Mouse (Mus musculus) CH12.LX (cell line): ENCODE results near the gene Bmyc. TPM values are rescaled to one million over a fixed set of nuclear protein-coding genes. Genes with fewer than 3 reads are reported as not detected.
A peak's percentile ranks its signal among the peaks of the same experiment; 100 is the strongest.

ENCODE experiments used
- DNase-seq: peaks from one replicate; pipeline ENCODE4 v3.0.0-alpha.2; 2013; ENCODE audit errors: extremely low read depth
- H3K27ac ChIP-seq: 2 replicates; pipeline ENCODE4 v1.5.1; 2012; ENCODE audit warnings: low read depth, mild to moderate bottlenecking, control low read depth, moderate library complexity; ENCODE audit not compliant: insufficient read depth
- H3K27me3 ChIP-seq: replicated peaks from 2 replicates; pipeline ENCODE3; 2012; ENCODE audit warnings: inconsistent platforms
- H3K36me3 ChIP-seq, 2 experiments: replicated peaks in 1 of 2; 2 replicates each; pipeline versions ENCODE3 to v1.6.1; 2012; ENCODE audit warnings: inconsistent platforms in 1 of 2, low read length in 1 of 2, mild to moderate bottlenecking in 1 of 2, mixed read lengths in 1 of 2, moderate library complexity in 1 of 2; ENCODE audit not compliant: control insufficient read depth in 1 of 2, insufficient read depth in 1 of 2
- H3K4me1 ChIP-seq, 2 experiments: 2 replicates each; pipeline ENCODE4 v1.6.1; 2012; ENCODE audit warnings: inconsistent platforms in 1 of 2, moderate library complexity in 1 of 2; ENCODE audit not compliant: insufficient read depth in 2 of 2, control insufficient read depth in 1 of 2
- H3K4me2 ChIP-seq: 2 replicates; pipeline ENCODE4 v1.6.1; 2012; ENCODE audit warnings: low read depth, mild to moderate bottlenecking, control low read depth; ENCODE audit not compliant: poor library complexity, insufficient read depth, severe bottlenecking
- H3K4me3 ChIP-seq, 3 experiments: fragments of 150-350 bp in 1 of 3; sonication (generic) in 1 of 3; replicated peaks in 1 of 3; 2 replicates each; pipeline versions ENCODE3 to v1.5.1; 2011 to 2012; ENCODE audit warnings: low read depth in 2 of 3, low read length in 2 of 3, mild to moderate bottlenecking in 2 of 3, moderate library complexity in 2 of 3, control low read depth in 1 of 3, improper control_type of control experiment in 1 of 3, inconsistent platforms in 1 of 3, mixed read lengths in 1 of 3; ENCODE audit not compliant: poor library complexity in 1 of 3
- H3K79me2 ChIP-seq: replicated peaks from 2 replicates; pipeline ENCODE4 v1.6.1; 2012; ENCODE audit warnings: mild to moderate bottlenecking, moderate library complexity; ENCODE audit not compliant: control insufficient read depth, poor library complexity, insufficient read depth, severe bottlenecking; ENCODE audit errors: extremely low read depth
- H3K9ac ChIP-seq: 2 replicates; pipeline ENCODE4 v1.6.1; 2012; ENCODE audit warnings: low read depth, mild to moderate bottlenecking, control low read depth, moderate library complexity; ENCODE audit not compliant: insufficient read depth
- H3K9me3 ChIP-seq: replicated peaks from 2 replicates; pipeline ENCODE3; 2012; ENCODE audit warnings: low read length, inconsistent platforms, mixed read lengths
- CHD1 ChIP-seq: IDR thresholded peaks from 2 replicates; pipeline ENCODE4 v1.6.1; 2012; ENCODE audit warnings: low read depth, low read length, improper control_type of control experiment, inconsistent platforms
- CTCF ChIP-seq, 2 experiments: IDR thresholded peaks in 1 of 2; conservative IDR thresholded peaks in 1 of 2; 2 replicates each; pipeline ENCODE4 v1.5.1; 2011 to 2012; ENCODE audit warnings: low read depth in 2 of 2, low read length in 2 of 2, improper control_type of control experiment in 1 of 2, inconsistent platforms in 1 of 2, mild to moderate bottlenecking in 1 of 2, moderate library complexity in 1 of 2
- ELF1 ChIP-seq: IDR thresholded peaks from 2 replicates; pipeline ENCODE4 v1.6.1; 2014; ENCODE audit warnings: low read depth, mild to moderate bottlenecking, inconsistent platforms, low read length, improper control_type of control experiment
- EP300 ChIP-seq: IDR thresholded peaks from 2 replicates; pipeline ENCODE4 v1.6.1; 2011; ENCODE audit warnings: low read length, improper control_type of control experiment
- ETS1 ChIP-seq: conservative IDR thresholded peaks from 2 replicates; pipeline ENCODE4 v1.6.1; 2012; ENCODE audit warnings: low read depth, mild to moderate bottlenecking, inconsistent platforms, low read length, improper control_type of control experiment, moderate library complexity
- GABPA ChIP-seq: IDR thresholded peaks from 2 replicates; pipeline ENCODE4 v1.6.1; 2012; ENCODE audit warnings: low read depth, low read length, improper control_type of control experiment, inconsistent platforms; ENCODE audit not compliant: insufficient replicate concordance
- HCFC1 ChIP-seq: IDR thresholded peaks from 2 replicates; pipeline ENCODE4 v1.6.1; 2012; ENCODE audit warnings: low read depth, mild to moderate bottlenecking, inconsistent platforms, low read length, improper control_type of control experiment
- IRF4 ChIP-seq: IDR thresholded peaks from 2 replicates; pipeline ENCODE4 v1.6.1; 2014; ENCODE audit warnings: low read depth, mild to moderate bottlenecking, inconsistent platforms, low read length, improper control_type of control experiment
- JUN ChIP-seq: IDR thresholded peaks from 2 replicates; pipeline ENCODE4 v1.6.1; 2011; ENCODE audit warnings: low read depth, mild to moderate bottlenecking, low read length, improper control_type of control experiment, moderate library complexity; ENCODE audit not compliant: insufficient read depth
- JUND ChIP-seq: conservative IDR thresholded peaks from 2 replicates; pipeline ENCODE4 v1.6.1; 2011; ENCODE audit warnings: low read depth, low read length, improper control_type of control experiment
- KAT2A ChIP-seq: IDR thresholded peaks from 2 replicates; pipeline ENCODE4 v1.6.1; 2012; ENCODE audit warnings: low read length, improper control_type of control experiment, inconsistent platforms; ENCODE audit not compliant: insufficient replicate concordance
- MAX ChIP-seq: IDR thresholded peaks from 2 replicates; pipeline ENCODE4 v1.6.1; 2011; ENCODE audit warnings: low read length, improper control_type of control experiment
- MAZ ChIP-seq: IDR thresholded peaks from 2 replicates; pipeline ENCODE4 v1.6.1; 2012; ENCODE audit warnings: low read depth, mild to moderate bottlenecking, inconsistent platforms, low read length, improper control_type of control experiment, moderate library complexity
- MEF2A ChIP-seq: IDR thresholded peaks from 2 replicates; pipeline ENCODE4 v1.6.1; 2014; ENCODE audit warnings: low read depth, mild to moderate bottlenecking, inconsistent platforms, low read length, improper control_type of control experiment, borderline replicate concordance
- NELFE ChIP-seq: IDR thresholded peaks from 2 replicates; pipeline ENCODE4 v1.6.1; 2011; ENCODE audit warnings: low read depth, low read length, improper control_type of control experiment
- PAX5 ChIP-seq: IDR thresholded peaks from 2 replicates; pipeline ENCODE4 v1.6.1; 2012; ENCODE audit warnings: low read length, inconsistent platforms, mixed read lengths
- RAD21 ChIP-seq: IDR thresholded peaks from 2 replicates; pipeline ENCODE4 v1.6.1; 2011; ENCODE audit warnings: low read depth, mild to moderate bottlenecking, low read length, improper control_type of control experiment, moderate library complexity
- RCOR1 ChIP-seq: conservative IDR thresholded peaks from 2 replicates; pipeline ENCODE4 v1.6.1; 2012; ENCODE audit warnings: low read depth, mild to moderate bottlenecking, inconsistent platforms, low read length, improper control_type of control experiment
- SIN3A ChIP-seq: IDR thresholded peaks from 2 replicates; pipeline ENCODE4 v1.6.1; 2012; ENCODE audit warnings: low read length, improper control_type of control experiment, inconsistent platforms
- SMC3 ChIP-seq: IDR thresholded peaks from 2 replicates; pipeline ENCODE4 v1.6.1; 2011; ENCODE audit warnings: low read depth, low read length, improper control_type of control experiment
- TCF12 ChIP-seq: IDR thresholded peaks from 2 replicates; pipeline ENCODE4 v1.6.1; 2014; ENCODE audit warnings: low read depth, mild to moderate bottlenecking, inconsistent platforms, low read length, improper control_type of control experiment
- USF1 ChIP-seq: IDR thresholded peaks from 2 replicates; pipeline ENCODE4 v1.6.1; 2014; ENCODE audit warnings: low read depth, mild to moderate bottlenecking, inconsistent platforms, low read length, improper control_type of control experiment
- USF2 ChIP-seq: conservative IDR thresholded peaks from 2 replicates; pipeline ENCODE4 v1.6.1; 2011; ENCODE audit warnings: low read depth, low read length, improper control_type of control experiment
- ZKSCAN1 ChIP-seq: IDR thresholded peaks from 2 replicates; pipeline ENCODE4 v1.6.1; 2012; ENCODE audit warnings: low read depth, inconsistent platforms, low read length, improper control_type of control experiment, borderline replicate concordance
- ZMIZ1 ChIP-seq: IDR thresholded peaks from 2 replicates; pipeline ENCODE4 v1.6.1; 2012; ENCODE audit warnings: low read depth, mild to moderate bottlenecking, inconsistent platforms, low read length, improper control_type of control experiment
- ZNF384 ChIP-seq: IDR thresholded peaks from 2 replicates; pipeline ENCODE4 v1.6.1; 2012; ENCODE audit warnings: low read depth, low read length, improper control_type of control experiment, inconsistent platforms
- dilution Hi-C: fragments of 300-500 bp; cut with MboI; formaldehyde crosslinking; loops from 2 replicates; pipeline ENCODE4 v1.14.3; 2020; ENCODE audit warnings: low sequenced_read_pairs; ENCODE audit not compliant: extremely low pct_unique_long_range_greater_than_20kb, extremely low pct_ligation_motif_present
- in situ Hi-C: fragments of 300-500 bp; cut with MboI; formaldehyde crosslinking; loops from 3 replicates; pipeline ENCODE4 v1.14.3; 2019; ENCODE audit warnings: low sequenced_read_pairs, low pct_ligation_motif_present, low pct_unique_long_range_greater_than_20kb, mixed read lengths
- polyA plus RNA-seq: library from polyadenylated mRNA; unstranded; fragments of >175 nt; gene quantifications from 2 replicates; pipeline ENCODE4 v1.2.1, GENCODE M21; 2012; ENCODE audit warnings: low read depth; ENCODE audit not compliant: insufficient read length
- total RNA-seq, 2 experiments: library from RNA; depleted of rRNA; stranded (reverse); fragments of 300-350 nt in 1 of 2; fragments of >200 nt in 1 of 2; gene quantifications; 2 replicates each; pipeline ENCODE4 v1.2.3; 2012 to 2014

The Bmyc gene
- total and polyA plus RNA-seq, 3 experiments: 10.8 to 37.2 (median 13.7) TPM

DNA sequence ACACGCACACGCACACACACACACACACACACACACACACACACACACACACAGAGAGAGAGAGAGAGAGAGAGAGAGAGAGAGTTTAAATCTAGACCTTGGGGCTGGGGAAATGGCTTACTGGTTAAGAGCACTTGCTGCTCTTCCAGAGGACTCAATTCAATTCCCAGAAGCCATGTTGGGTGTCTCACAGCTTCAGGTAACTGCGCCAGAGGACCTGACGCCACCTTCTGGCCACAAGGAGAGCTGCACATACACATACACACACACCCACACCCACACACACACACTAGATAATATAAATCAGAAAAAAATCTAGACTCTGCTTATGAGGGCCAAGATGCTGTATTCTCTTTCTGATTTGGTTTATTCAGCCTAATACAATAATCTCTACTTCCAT lies 19.6 kb upstream of the Bmyc start:
- H3K9ac ChIP-seq: no peak overlapping the region
- no peak overlapping the region for H3K4me2 ChIP-seq
- H3K4me3 ChIP-seq: no peak overlapping the region
- H3K36me3 ChIP-seq: no peaks in the 10 kb centered on the region
- H3K79me2 ChIP-seq: no peaks in the 10 kb centered on the region
- dilution Hi-C loops (no loop called here), in situ Hi-C loops (no loop called here)
- H3K9me3 ChIP-seq: peaks cover 2% of the 10 kb centered on the region
- TF ChIP-seq ZMIZ1: no peak
- no peak for TF ChIP-seq HCFC1
- TF ChIP-seq PAX5: no peak
- TF ChIP-seq GABPA: no peak
- peak in 1 of 2 experiments; percentile 39; a peak in 2 of 4 replicates for TF ChIP-seq CTCF (conservative IDR thresholded peaks at IDR 0.05 in 1 of 2, IDR thresholded peaks at IDR 0.05 in 1 of 2; ENCODE audit: low read depth in 2 of 2, low read length in 2 of 2)
- TF ChIP-seq USF1: no peak
- peak; percentile 4 for TF ChIP-seq RAD21
- H3K4me1 ChIP-seq: no peaks in the 10 kb centered on the region
- DNase-seq: no peak
- H3K27me3 ChIP-seq: peaks cover 44% of the 10 kb centered on the region
- no peak overlapping the region for H3K27ac ChIP-seq

DNA sequence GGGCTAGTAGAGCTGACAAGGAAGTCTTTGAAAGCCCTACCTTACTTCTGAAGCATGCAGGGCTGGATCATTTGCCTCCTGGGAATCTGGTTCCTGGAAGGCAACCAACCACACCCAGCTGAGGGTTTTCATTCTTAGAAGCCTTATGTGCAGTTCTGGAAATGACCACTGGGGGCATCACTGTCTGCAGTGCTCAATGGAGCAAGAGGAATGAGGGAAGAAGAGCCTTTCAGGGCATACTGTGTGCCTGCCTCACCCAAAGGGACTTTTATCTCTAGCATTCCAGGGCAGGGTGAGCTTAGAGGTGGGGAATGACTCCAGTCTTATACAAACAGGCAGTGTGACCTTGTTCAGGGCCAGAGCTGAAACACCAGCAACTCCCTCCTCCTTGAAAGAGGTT lies 11.9 kb upstream of the Bmyc start:
- Histone ChIP-seq H3K27me3 (peaks cover 7% of the 10 kb centered on the region), H3K36me3 (no peaks in the 10 kb centered on the region), H3K27ac (no peak overlapping the region), H3K9me3 (no peaks in the 10 kb centered on the region), H3K4me1 (peaks cover 5 to 24% of the 10 kb centered on the region in 2 experiments; a peak in 2 of 4 replicates), H3K9ac (no peak overlapping the region), H3K79me2 (no peaks in the 10 kb centered on the region), H3K4me3 (no peak overlapping the region), H3K4me2 (no peak overlapping the region)
- dilution Hi-C loops (no loop called here), in situ Hi-C loops (no loop called here)
- TF ChIP-seq RAD21: peak; percentile 55
- TF ChIP-seq ELF1: no peak
- TF ChIP-seq ZKSCAN1: peak; percentile 41
- TF ChIP-seq MAZ: no peak
- TF ChIP-seq CTCF (conservative IDR thresholded peaks at IDR 0.05 in 1 of 2, IDR thresholded peaks at IDR 0.05 in 1 of 2; ENCODE audit: low read depth in 2 of 2, low read length in 2 of 2): peak; percentile 72 to 91
- no peak for TF ChIP-seq JUN
- peak; percentile 39 for TF ChIP-seq SMC3
- DNase-seq: peak; percentile 64

DNA sequence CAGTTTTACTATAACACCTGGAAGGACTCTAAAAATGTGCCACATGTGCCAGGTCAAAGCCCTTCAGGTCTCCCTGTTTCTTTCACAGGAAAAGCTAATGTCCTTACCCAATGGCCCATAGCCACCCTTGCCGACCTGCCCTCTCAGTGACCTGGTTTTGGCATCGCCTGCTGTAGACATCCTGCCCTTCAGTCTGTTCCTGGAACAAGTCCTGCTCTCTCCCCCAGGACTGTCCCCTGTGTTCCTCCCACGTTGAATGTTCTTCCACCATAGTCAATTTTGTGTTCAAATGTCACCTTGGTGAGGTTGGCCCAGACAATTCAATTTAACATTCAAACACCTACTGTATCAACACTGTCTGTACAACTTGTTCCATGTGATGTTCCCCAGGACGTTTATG lies 9.6 kb upstream of the Bmyc start:
- TF ChIP-seq EP300: no peak
- no peak for TF ChIP-seq TCF12
- TF ChIP-seq IRF4: no peak
- TF ChIP-seq SIN3A: no peak
- no peak for TF ChIP-seq ZKSCAN1
- TF ChIP-seq PAX5: no peak
- no peak for TF ChIP-seq USF2
- TF ChIP-seq CHD1: no peak
- TF ChIP-seq MEF2A: no peak
- TF ChIP-seq ZMIZ1: no peak
- no peak for TF ChIP-seq MAX
- no peak for TF ChIP-seq JUND
- no peak for TF ChIP-seq HCFC1
- TF ChIP-seq RAD21: no peak
- no peak for TF ChIP-seq RCOR1
- no peak for TF ChIP-seq ETS1
- TF ChIP-seq ZNF384: no peak
- no peak for TF ChIP-seq KAT2A
- no peak for TF ChIP-seq GABPA
- no peak for TF ChIP-seq NELFE
- H3K27ac ChIP-seq: no peak overlapping the region
- peaks cover 2% of the 10 kb centered on the region for H3K27me3 ChIP-seq
- no peak overlapping the region for H3K4me3 ChIP-seq
- no peak for DNase-seq
- peaks cover 5 to 36% of the 10 kb centered on the region in 2 experiments; a peak in 2 of 4 replicates for H3K4me1 ChIP-seq
- H3K36me3 ChIP-seq: no peaks in the 10 kb centered on the region
- H3K4me2 ChIP-seq: no peak overlapping the region
- H3K79me2 ChIP-seq: no peaks in the 10 kb centered on the region
- no peak overlapping the region for H3K9ac ChIP-seq
- H3K9me3 ChIP-seq: no peaks in the 10 kb centered on the region
- dilution Hi-C loops (no loop called here), in situ Hi-C loops (no loop called here)
